Mouse (Mus musculus) left cerebral cortex, adult 8-10 months (tissue): ENCODE data around the gene Pik3c2g. TPM values are rescaled to one million over a fixed set of nuclear protein-coding genes. Genes with fewer than 3 reads are reported as not detected.

Experiments used
- DNase-seq, 2 experiments: peaks; one replicate each; pipeline ENCODE4 v3.0.0; 2022; ENCODE audit warnings: low spot score in 2 of 2
- total RNA-seq, 4 experiments: library from RNA; stranded (reverse); gene quantifications; 2 replicates each; pipeline ENCODE4 v1.2.4; 2022

Pik3c2g gene
- total RNA-seq, 4 experiments from 2014 or later: 0.11 to 0.26 (median 0.12) TPM; not detected in 1

- DNase-seq: no peak
These were observed 252.9 kb downstream of the Pik3c2g start for GRCm38 (mm10) chr6:139839907-139840306.

GRCm38 (mm10) chr6:139841272-139841671 is 254.3 kb downstream of the Pik3c2g start:
- DNase-seq: no peak

GRCm38 (mm10) chr6:139842626-139843025 is 255.6 kb downstream of the Pik3c2g start:
- no peak for DNase-seq

GRCm38 (mm10) chr6:139843531-139843930 is 256.5 kb downstream of the Pik3c2g start:
- no peak for DNase-seq

- DNase-seq: no peak
These were observed 260.0 kb downstream of the Pik3c2g start for GRCm38 (mm10) chr6:139846889-139847544.

GRCm38 (mm10) chr6:139849931-139850330 is 262.9 kb downstream of the Pik3c2g start:
- DNase-seq: no peak

- DNase-seq: no peak
These were observed 264.9 kb downstream of the Pik3c2g start for GRCm38 (mm10) chr6:139851705-139852603.

- no peak for DNase-seq
These were observed 265.8 kb downstream of the Pik3c2g start for GRCm38 (mm10) chr6:139852836-139853235.

GRCm38 (mm10) chr6:139860141-139860540 is 273.1 kb downstream of the Pik3c2g start:
- DNase-seq: no peak

GRCm38 (mm10) chr6:139861534-139861933 is 274.5 kb downstream of the Pik3c2g start:
- DNase-seq: no peak

- DNase-seq: no peak
These were observed 278.1 kb downstream of the Pik3c2g start for GRCm38 (mm10) chr6:139865059-139865673.

GRCm38 (mm10) chr6:139874418-139875176 is 287.6 kb downstream of the Pik3c2g start:
- peak; percentile 21 to 51 for DNase-seq

- no peak for DNase-seq
These were observed 289.7 kb downstream of the Pik3c2g start for GRCm38 (mm10) chr6:139876691-139877090.

GRCm38 (mm10) chr6:139877476-139878361 is 290.7 kb downstream of the Pik3c2g start:
- DNase-seq: no peak

GRCm38 (mm10) chr6:139878362-139878696 is 291.3 kb downstream of the Pik3c2g start:
- peak in 1 of 2 experiments; percentile 10 for DNase-seq

- no peak for DNase-seq
These were observed 295.1 kb downstream of the Pik3c2g start for GRCm38 (mm10) chr6:139882076-139882475.

GRCm38 (mm10) chr6:139887175-139887574 is 300.2 kb downstream of the Pik3c2g start:
- DNase-seq: no peak

GRCm38 (mm10) chr6:139895637-139896036 is 308.6 kb downstream of the Pik3c2g start:
- DNase-seq: no peak

- DNase-seq: no peak
These were observed 312.7 kb downstream of the Pik3c2g start for GRCm38 (mm10) chr6:139899630-139900151.

- no peak for DNase-seq
These were observed 314.8 kb downstream of the Pik3c2g start for GRCm38 (mm10) chr6:139901801-139902200.
